Mouse (Mus musculus): ENCODE results near the gene Agap1. TPM values are rescaled to one million over a fixed set of nuclear protein-coding genes. Genes with fewer than 3 reads are reported as not detected.

The Agap1 gene
- polyA plus RNA-seq, 1 experiment: 4.3 TPM

DNA sequence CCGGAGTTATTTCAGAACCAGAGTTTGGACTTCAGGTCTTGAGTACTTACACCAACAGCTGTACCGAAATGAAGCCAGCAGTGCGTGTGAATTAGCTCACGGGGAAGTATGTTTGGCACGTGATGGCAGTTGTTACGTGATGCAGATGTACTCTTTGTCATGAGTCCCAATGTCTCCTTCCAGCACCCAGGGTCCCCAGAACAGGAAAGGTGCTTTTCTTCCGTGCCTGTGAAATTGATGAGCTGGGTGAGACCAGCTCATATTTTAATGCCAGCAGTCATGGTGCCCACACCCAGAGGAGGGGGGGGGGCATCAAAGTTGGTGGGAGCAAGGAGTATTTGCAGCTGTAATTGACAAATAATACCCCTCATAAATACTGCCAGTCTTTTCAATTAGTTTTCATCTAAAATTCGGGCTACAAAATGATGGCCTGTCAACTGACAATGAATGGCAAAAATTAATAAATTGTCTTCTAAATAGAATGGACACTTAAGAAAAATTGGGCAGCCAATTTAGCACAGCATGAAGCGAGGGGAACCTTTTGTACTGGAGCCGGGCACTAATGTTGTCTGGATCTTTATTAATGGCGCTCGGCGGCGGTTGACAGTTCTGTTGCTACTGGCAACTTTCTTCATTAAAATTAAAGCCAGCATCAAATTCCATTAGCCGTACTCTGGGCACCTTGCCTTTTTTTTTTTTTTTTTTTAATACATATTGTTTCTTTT lies 253.3 kb downstream of the Agap1 start:
- H3K27ac ChIP-seq (ENCODE audit: control insufficient read depth, insufficient read depth, low read length): no peak overlapping the region
- H3K4me3 ChIP-seq (ENCODE audit: control insufficient read depth, insufficient read depth, low read length): no peak overlapping the region
- WGBS: 95% methylated on average over 15 of the region's 15 CpGs
- DNase-seq: no peak
- no peaks in the 10 kb centered on the region for H3K4me1 ChIP-seq (replicated peaks; ENCODE audit: control insufficient read depth, insufficient read depth, low read length)
- TF ChIP-seq CTCF (IDR thresholded peaks at IDR 0.05; ENCODE audit: borderline replicate concordance, control insufficient read depth, extremely low read depth, insufficient read depth, low read length, poor library complexity) (no peak), POLR2A (IDR thresholded peaks at IDR 0.05; ENCODE audit: control insufficient read depth, extremely low read depth, insufficient read depth, low read length, poor library complexity) (no peak)
- no peaks in the 10 kb centered on the region for H3K27me3 ChIP-seq (ENCODE audit: control insufficient read depth, insufficient read depth, low read length)
- no peaks in the 10 kb centered on the region for H3K36me3 ChIP-seq (ENCODE audit: control insufficient read depth, insufficient read depth, low read length)

DNA sequence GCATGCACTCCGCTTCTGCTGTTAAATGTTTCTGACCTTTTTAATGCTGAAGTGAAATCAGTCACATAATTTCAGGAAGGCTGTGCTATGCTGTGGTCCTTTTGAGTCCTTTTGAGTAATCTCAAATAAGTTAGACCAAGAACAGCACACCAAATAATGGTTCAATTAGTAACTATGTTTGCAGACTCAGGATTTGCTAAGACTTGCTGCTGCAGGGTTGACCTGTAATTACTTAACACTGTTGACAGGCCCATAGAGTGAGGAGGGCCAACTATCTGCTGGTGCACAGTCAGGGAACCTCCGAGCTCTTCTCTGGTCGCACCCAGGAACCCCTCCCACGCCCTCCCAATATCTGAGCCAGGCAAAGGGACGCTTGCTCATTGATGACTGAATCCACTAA lies 255.2 kb downstream of the Agap1 start:
- TF ChIP-seq CTCF (IDR thresholded peaks at IDR 0.05; ENCODE audit: borderline replicate concordance, control insufficient read depth, extremely low read depth, insufficient read depth, low read length, poor library complexity): no peak
- no peak for TF ChIP-seq POLR2A (IDR thresholded peaks at IDR 0.05; ENCODE audit: control insufficient read depth, extremely low read depth, insufficient read depth, low read length, poor library complexity)
- no peaks in the 10 kb centered on the region for H3K4me1 ChIP-seq (replicated peaks; ENCODE audit: control insufficient read depth, insufficient read depth, low read length)
- 95% methylated on average over 5 of the region's 5 CpGs for WGBS
- H3K36me3 ChIP-seq (ENCODE audit: control insufficient read depth, insufficient read depth, low read length): no peaks in the 10 kb centered on the region
- H3K27me3 ChIP-seq (ENCODE audit: control insufficient read depth, insufficient read depth, low read length): no peaks in the 10 kb centered on the region
- H3K4me3 ChIP-seq (ENCODE audit: control insufficient read depth, insufficient read depth, low read length): no peak overlapping the region
- no peak for DNase-seq
- H3K27ac ChIP-seq (ENCODE audit: control insufficient read depth, insufficient read depth, low read length): no peak overlapping the region

DNA sequence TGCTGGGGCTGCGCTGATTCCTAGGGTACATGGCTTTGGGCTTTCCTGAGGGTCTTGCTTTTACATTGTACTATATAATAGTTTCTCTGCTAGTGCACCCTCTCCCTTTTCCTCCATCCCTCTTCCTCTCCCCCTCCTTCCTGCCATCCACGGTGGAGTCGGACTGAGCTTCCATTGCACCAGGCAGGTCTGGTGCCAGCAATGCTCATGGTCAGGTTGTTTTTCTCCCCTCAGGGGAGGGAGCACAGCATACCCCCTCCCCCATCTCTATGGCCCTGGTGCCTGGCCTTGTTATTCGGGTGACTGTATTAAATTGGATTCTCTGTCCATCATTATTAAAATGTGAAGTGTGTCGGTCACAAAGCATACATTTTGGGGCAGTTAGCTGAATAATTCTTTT lies 259.1 kb downstream of the Agap1 start:
- no peak for DNase-seq
- no peaks in the 10 kb centered on the region for H3K4me1 ChIP-seq (replicated peaks; ENCODE audit: control insufficient read depth, insufficient read depth, low read length)
- WGBS: 89% methylated on average over 5 of the region's 5 CpGs
- TF ChIP-seq POLR2A (IDR thresholded peaks at IDR 0.05; ENCODE audit: control insufficient read depth, extremely low read depth, insufficient read depth, low read length, poor library complexity): no peak
- TF ChIP-seq CTCF (IDR thresholded peaks at IDR 0.05; ENCODE audit: borderline replicate concordance, control insufficient read depth, extremely low read depth, insufficient read depth, low read length, poor library complexity): no peak
- no peaks in the 10 kb centered on the region for H3K27me3 ChIP-seq (ENCODE audit: control insufficient read depth, insufficient read depth, low read length)
- no peak overlapping the region for H3K27ac ChIP-seq (ENCODE audit: control insufficient read depth, insufficient read depth, low read length)
- no peak overlapping the region for H3K4me3 ChIP-seq (ENCODE audit: control insufficient read depth, insufficient read depth, low read length)
- no peaks in the 10 kb centered on the region for H3K36me3 ChIP-seq (ENCODE audit: control insufficient read depth, insufficient read depth, low read length)

DNA sequence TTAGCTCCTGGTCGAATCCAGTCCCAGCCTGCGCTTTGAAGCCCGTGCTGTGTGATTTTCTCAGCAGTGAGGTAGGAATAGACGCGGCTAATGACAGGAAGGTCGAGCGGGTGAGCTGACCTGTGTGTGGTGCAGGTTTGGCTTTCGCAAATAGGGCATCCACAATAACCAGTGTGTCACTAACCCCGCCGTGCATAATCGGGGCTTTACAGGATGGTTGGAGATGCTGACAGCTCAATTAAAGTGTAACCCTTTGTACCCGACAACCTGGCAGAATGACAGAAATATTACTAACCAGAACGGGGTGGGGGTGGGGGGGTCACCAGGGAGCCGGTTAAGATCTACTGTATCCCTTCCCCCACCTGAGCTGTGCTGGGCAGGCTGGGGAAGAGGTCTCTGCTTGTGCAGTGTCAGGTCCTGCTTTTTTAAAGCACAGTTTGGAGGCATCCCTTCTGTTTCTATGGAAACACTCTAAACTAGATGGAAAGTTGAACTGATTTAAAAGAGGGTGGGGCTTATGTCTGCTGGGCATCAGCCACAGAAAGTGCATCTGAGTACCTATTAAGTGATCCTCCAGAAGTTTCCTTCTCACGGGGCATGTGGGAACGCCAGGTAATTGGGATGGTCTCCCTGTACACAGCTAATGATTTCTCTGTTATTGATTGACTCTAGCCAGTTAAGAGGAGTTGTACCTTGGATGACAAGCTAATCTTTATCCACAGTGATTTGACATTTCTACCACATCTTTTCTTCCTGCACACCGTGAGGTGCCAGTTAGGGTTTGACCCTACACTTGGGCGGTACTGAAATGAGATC lies 259.8 kb downstream of the Agap1 start:
- Histone ChIP-seq H3K27me3 (ENCODE audit: control insufficient read depth, insufficient read depth, low read length) (no peaks in the 10 kb centered on the region), H3K36me3 (ENCODE audit: control insufficient read depth, insufficient read depth, low read length) (no peaks in the 10 kb centered on the region), H3K4me1 (replicated peaks; ENCODE audit: control insufficient read depth, insufficient read depth, low read length) (no peaks in the 10 kb centered on the region), H3K27ac (ENCODE audit: control insufficient read depth, insufficient read depth, low read length) (no peak overlapping the region), H3K4me3 (ENCODE audit: control insufficient read depth, insufficient read depth, low read length) (no peak overlapping the region)
- WGBS: 93% methylated on average over 18 of the region's 18 CpGs
- DNase-seq: no peak
- TF ChIP-seq CTCF (IDR thresholded peaks at IDR 0.05; ENCODE audit: borderline replicate concordance, control insufficient read depth, extremely low read depth, insufficient read depth, low read length, poor library complexity): no peak
- TF ChIP-seq POLR2A (IDR thresholded peaks at IDR 0.05; ENCODE audit: control insufficient read depth, extremely low read depth, insufficient read depth, low read length, poor library complexity): no peak

DNA sequence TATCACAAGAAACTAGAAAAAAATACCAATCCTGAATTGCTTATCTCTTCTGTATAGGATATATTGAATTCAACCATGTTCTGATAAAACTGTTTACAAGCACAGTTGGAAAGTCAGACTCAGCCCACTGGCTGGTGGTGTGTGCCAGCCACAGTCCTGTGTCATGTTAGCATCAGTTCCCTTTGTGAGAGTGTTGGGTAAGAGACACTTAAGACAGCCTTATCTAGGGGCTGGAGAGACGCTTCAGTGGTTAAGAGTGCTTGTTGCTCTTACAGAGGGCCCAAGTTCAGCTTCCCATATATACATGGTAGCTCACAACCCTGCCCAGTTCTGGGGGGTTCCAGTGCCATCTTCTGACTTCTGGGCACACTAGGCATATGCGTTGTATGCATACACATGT lies 261.6 kb downstream of the Agap1 start:
- H3K27me3 ChIP-seq (ENCODE audit: control insufficient read depth, insufficient read depth, low read length): no peaks in the 10 kb centered on the region
- no peaks in the 10 kb centered on the region for H3K4me1 ChIP-seq (replicated peaks; ENCODE audit: control insufficient read depth, insufficient read depth, low read length)
- H3K36me3 ChIP-seq (ENCODE audit: control insufficient read depth, insufficient read depth, low read length): no peaks in the 10 kb centered on the region
- WGBS: 85% methylated on average over 2 of the region's 2 CpGs
- TF ChIP-seq POLR2A (IDR thresholded peaks at IDR 0.05; ENCODE audit: control insufficient read depth, extremely low read depth, insufficient read depth, low read length, poor library complexity): no peak
- TF ChIP-seq CTCF (IDR thresholded peaks at IDR 0.05; ENCODE audit: borderline replicate concordance, control insufficient read depth, extremely low read depth, insufficient read depth, low read length, poor library complexity): no peak
- H3K4me3 ChIP-seq (ENCODE audit: control insufficient read depth, insufficient read depth, low read length): no peak overlapping the region
- DNase-seq: no peak
- no peak overlapping the region for H3K27ac ChIP-seq (ENCODE audit: control insufficient read depth, insufficient read depth, low read length)

DNA sequence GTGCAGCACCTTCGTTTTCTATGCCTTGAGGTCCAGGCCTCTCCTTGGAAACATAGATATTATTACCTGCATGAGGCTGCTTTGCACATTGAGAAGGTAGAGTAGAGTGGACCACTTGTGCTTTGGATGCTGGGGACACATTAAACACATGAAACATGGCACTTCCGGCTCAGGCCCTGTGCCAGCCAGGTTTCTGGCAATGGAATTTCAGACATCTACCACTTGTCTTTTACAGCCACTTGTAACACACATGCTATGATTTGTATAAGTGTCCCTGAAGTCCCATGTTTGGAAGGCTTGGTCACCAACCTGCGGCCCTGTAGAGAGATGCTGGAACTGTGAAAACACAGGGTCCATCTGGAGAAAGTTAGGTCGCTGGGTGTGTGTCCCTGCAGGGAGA lies 262.5 kb downstream of the Agap1 start:
- TF ChIP-seq CTCF (IDR thresholded peaks at IDR 0.05; ENCODE audit: borderline replicate concordance, control insufficient read depth, extremely low read depth, insufficient read depth, low read length, poor library complexity): no peak
- no peak for TF ChIP-seq POLR2A (IDR thresholded peaks at IDR 0.05; ENCODE audit: control insufficient read depth, extremely low read depth, insufficient read depth, low read length, poor library complexity)
- Histone ChIP-seq H3K27me3 (ENCODE audit: control insufficient read depth, insufficient read depth, low read length) (no peaks in the 10 kb centered on the region), H3K36me3 (ENCODE audit: control insufficient read depth, insufficient read depth, low read length) (no peaks in the 10 kb centered on the region), H3K4me1 (replicated peaks; ENCODE audit: control insufficient read depth, insufficient read depth, low read length) (no peaks in the 10 kb centered on the region), H3K4me3 (ENCODE audit: control insufficient read depth, insufficient read depth, low read length) (no peak overlapping the region), H3K27ac (ENCODE audit: control insufficient read depth, insufficient read depth, low read length) (no peak overlapping the region)
- DNase-seq: no peak
- WGBS: 91% methylated on average over 4 of the region's 4 CpGs

Data from thymus, adult 2 months (tissue).